Mouse (Mus musculus): ENCODE results near the gene Gstp1.

The Gstp1 gene

DNA sequence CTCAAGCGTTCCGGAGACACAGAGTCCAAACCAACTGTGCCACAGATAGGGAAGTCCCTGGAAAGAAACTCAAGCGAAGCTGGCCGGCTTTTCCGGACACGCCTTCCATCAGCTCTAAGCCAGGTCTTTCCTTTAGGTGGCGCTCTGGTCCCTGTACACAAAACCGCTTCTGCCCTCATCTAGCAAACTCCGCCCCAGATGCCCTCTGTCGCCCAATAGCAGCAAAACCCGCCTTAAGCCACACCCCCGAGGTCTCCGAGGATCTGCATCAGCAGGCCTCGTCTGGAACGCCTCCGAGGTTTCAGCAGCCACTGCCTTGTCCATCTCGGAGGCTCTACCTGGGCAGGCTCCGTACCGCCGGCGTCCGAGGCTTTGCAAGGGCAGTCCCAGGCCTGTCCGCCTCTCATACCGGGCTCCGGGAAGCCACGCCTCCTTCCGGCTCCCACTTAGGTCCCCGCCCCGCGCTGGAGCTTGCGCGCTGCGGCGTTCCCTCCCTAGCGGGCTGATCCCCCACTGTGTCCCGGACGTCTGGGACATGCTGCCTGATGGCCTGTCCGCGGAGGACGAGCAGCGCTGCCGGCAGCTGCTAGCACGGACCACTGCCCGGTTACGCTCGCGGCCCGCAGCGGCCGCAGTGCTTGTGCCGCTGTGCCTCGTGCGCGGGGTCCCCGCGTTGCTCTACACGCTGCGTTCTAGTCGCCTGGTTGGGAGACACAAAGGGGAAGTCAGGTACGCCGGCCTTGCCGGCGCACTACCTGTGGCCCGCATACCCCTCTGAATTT lies 37.5 kb downstream of the Gstp1 start, which contains the start of the genes Nudt8 and Gm49405:
TSS of gene Nudt8 (plus strand) at position 462 of the 782 bp plus-strand sequence.
TSS of gene Gm49405 (plus strand) at position 508 of the 782 bp plus-strand sequence.
- DNase-seq (ENCODE audit: low read depth): peak; percentile 99

DNA sequence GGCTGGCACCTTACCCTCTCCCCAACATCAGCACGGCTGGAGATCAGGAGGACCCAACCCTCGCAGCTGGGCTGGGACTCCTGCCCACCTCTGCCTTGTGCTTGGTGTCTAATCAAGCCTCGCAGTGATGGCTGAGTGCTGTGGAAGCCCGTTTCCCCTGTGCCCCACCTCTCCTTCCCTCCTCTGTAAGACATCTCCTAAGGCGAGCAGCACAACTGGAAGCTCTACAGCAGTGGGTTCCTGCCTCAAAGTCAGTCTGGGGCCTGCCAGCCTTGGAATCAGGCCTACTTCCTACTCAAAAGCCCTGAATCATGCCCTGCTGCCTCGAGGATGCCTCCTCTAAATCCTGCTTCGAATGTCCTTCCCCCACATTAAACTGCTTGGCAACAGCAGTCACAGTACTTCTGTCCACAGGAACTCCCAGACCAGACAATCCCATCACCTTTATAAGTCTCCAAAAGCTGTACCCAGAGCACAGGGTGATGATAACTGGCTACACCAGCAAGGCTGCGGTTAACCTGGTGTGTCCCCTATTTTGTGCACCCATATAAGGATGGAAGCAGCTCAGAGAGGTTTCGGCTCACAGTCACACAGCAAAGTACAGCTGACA lies 38.6 kb downstream of the Gstp1 start:
- peak; percentile 60 for DNase-seq (ENCODE audit: low read depth)

GRCm38 (mm10) chr19:3998335-3998734 lies 39.5 kb downstream of the Gstp1 start:
- DNase-seq (ENCODE audit: low read depth): no peak

GRCm38 (mm10) chr19:3997231-3997630 lies 40.6 kb downstream of the Gstp1 start:
- no peak for DNase-seq (ENCODE audit: low read depth)

DNA sequence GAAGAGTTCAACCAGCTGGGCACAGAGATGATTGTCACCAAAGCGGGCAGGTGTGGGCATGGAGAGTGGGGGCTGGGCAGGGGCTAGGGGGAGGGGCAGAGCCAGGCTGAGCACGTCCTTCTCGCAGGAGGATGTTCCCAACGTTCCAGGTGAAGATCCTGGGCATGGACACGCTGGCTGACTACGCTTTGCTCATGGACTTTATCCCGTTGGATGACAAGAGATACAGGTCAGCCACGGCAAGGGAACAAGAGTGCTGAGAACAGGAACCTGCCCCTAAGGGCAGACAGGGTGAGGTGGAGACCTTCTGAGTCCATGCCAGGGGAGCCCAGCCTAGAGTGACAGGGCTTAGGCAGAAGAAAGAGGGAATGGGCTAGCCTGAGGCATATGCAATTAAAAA lies 41.0 kb downstream of the Gstp1 start:
- DNase-seq (ENCODE audit: low read depth): no peak

DNA sequence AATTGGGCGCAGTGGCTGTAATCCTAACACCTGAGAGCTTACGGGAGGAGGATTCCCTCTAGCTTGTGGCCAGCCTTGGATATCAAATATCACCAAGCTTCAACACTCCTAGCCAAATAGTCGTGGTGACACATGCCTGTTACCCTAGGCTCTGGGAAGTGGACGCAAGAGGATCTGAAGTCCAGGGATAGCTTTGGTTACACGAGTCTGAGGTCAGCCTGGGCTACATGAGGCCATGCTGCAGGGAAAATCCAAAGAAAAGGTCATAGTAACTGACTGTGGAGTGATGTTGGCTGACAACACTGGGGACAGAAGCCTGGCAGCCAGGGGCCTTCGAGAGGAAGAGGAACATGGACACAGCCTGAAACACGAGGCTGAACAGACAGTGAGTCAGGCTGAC lies 41.7 kb downstream of the Gstp1 start:
- peak; percentile 21 for DNase-seq (ENCODE audit: low read depth)

DNA sequence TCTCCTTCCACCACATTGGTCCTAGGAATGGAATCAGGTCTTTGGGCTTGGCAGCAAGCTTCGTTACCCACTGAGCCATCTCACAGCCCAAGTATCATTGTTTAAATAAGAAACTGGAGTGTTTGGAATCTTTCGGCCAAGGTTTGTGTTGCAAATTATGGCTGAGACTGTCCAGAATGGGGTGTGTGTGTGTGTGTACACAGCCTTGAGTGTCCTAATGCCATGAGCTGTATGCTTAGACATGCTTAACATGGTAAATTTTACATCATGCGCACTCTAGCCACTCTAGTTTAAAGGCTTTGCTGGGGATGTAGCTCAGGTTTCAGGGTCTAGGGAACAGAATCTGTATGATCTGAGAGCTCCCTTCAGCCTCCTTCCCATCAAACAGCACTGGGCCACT lies 42.3 kb downstream of the Gstp1 start:
- DNase-seq (ENCODE audit: low read depth): no peak

DNA sequence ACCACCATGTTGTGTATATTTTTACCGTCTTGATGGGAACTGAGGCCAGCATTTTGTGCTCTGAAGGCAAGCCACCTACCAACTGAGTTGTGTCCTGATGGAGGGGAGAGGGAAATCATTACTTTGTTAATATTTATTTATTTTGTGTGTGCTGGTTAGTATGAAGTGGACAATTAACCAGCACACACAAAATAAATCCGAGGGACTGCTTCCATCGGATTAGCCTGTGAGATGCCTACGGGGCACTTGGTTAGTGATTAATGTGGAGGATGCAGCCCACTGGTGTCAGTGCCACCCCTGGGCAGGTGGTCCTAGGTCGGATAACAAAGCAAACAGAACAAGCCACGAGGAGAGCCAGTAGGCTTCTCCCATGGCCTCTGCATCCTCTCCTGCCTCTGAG lies 42.9 kb downstream of the Gstp1 start:
- DNase-seq (ENCODE audit: low read depth): no peak

GRCm38 (mm10) chr19:3992416-3992815 lies 45.4 kb downstream of the Gstp1 start, which contains the start of gene Tbx10:
Gene Tbx10 (plus strand): TSS chr19:3992752.
- no peak for DNase-seq (ENCODE audit: low read depth)

DNA sequence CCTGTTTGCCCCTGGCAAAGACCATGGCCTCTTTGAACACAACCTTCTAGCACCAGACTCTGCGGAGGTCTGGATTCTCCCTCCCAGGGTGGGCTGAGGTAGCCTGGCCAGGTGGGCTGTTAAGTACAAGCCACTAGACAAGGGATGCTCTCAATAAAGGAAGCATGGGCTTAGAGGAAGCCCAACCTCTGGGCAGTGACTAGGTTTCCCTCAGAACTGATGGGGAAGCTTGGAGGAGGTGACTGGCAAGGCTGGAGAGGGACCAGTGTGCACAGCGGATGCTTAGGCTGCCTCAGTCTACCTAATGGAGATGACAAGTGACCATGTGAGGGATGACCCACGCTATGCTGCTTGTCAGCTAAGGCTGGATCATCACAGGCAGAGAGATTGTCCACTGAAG lies 45.8 kb downstream of the Gstp1 start:
- no peak for DNase-seq (ENCODE audit: low read depth)

DNA sequence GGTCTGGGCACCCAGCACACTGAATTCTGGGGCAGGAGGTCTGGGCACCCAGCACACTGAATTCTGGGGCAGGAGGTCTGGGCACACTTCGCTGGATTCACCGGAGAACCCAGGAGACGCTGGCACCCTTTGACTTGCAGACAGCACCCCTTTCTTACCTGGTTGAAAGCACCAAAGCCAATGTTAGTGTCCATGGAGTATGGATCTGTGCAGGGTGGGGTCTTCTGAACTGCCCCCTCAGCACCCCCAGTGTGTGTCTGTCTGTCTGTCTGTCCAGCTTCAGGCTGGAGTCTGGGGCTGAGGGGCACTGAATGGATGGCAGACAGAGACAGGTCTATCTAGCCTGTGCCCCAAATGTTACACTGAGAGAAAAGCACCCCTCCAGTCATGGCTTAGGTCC lies 46.2 kb downstream of the Gstp1 start:
- DNase-seq (ENCODE audit: low read depth): no peak

DNA sequence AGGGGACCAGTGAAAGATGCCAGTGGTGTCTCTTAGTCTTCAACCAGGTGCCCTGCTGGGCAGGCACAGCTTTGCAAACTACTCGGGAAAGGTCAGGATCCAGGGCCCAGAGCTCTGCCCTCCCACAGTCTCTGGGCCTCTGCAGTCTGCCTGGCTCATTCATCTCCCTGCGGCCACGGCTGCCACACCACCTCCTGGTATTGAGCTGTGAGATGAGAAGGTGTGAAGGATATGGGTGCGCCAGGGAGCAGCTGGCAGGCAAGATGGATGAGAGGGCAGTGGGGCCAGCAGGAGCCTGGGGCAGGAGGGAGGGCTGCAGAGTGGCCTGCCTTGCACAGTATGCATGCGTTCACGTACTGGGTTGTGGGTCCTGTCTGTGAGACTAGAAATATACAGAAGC lies 47.0 kb downstream of the Gstp1 start:
- no peak for DNase-seq (ENCODE audit: low read depth)

- no peak for DNase-seq (ENCODE audit: low read depth)
Observed at GRCm38 (mm10) chr19:3988750-3989149, 49.0 kb downstream of the Gstp1 start.

DNA sequence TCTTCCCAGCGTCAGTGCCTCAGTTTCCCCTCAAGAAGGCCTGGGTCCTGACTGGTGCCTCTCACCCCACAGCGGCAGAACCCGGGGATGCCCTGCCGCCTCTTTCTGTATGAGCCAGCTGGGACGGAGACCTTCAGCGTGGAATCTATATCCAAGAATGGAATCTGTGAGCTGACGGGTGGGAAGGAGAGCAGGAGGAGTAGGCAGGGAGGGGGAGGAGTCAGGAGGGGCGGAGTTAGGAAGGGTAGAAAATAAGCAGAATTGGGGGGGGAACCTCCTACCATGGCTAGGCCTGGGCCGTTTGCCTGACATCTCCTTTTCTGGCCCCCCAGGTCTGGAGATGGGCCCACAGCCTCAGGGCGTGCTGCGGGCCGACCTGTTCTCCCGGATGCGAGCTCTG lies 49.7 kb downstream of the Gstp1 start:
- no peak for DNase-seq (ENCODE audit: low read depth)

GRCm38 (mm10) chr19:3986334-3986733 lies 51.5 kb downstream of the Gstp1 start, which contains the start of gene Acy3:
Gene Acy3 (plus strand): TSS chr19:3986570.
- peak; percentile 94 for DNase-seq (ENCODE audit: low read depth)
